In genomic region chr7:127841340-127842000, GRCm38 (mm10) we compare ENCODE assay signal across 8 mouse cellular contexts. TPM values are rescaled to one million over a fixed set of nuclear protein-coding genes. Genes with fewer than 3 reads are reported as not detected.
DNase-seq lines count a peak whose midpoint lies in the region; ATAC-seq lines count a peak whose summit lies in the region.

No protein-coding gene starts in this region.

- peaks cover 31% of the 10 kb centered on the region for H3K36me3 ChIP-seq in heart, embryonic 13.5 days
- H3K36me3 ChIP-seq in liver, embryonic 12.5 days, result peaks cover 26% of the 10 kb centered on the region
- peaks cover 24% of the 10 kb centered on the region for H3K36me3 ChIP-seq in stomach, embryonic 15.5 days

- peak; percentile 85 for ATAC-seq in erythroid progenitor cell, adult 5-6 weeks (replicated peaks; ENCODE audit: low FRiP score, poor library complexity, severe bottlenecking)
- peak; percentile 89 for ATAC-seq in heart, embryonic 13.5 days (ENCODE audit: extremely low read depth, insufficient number of reproducible peaks, low FRiP score, low TSS enrichment)
- ATAC-seq in liver, embryonic 12.5 days, result peak; percentile 86
- ATAC-seq in stomach, embryonic 15.5 days (ENCODE audit: insufficient read depth, low FRiP score, low read depth), result peak; percentile 90

- H3K4me1 ChIP-seq in heart, embryonic 13.5 days, result peaks cover 15% of the 10 kb centered on the region
- H3K4me1 ChIP-seq in liver, embryonic 12.5 days, result peaks cover 17% of the 10 kb centered on the region
- 0 out of 2 replicates have a peak, but pooled peaks cover 5% of the 10 kb centered on the region for H3K4me1 ChIP-seq in stomach, embryonic 15.5 days

- H3K4me3 ChIP-seq in heart, embryonic 13.5 days, result peak overlapping the region; percentile 75
- peak overlapping the region; percentile 69 for H3K4me3 ChIP-seq in liver, embryonic 12.5 days
- H3K4me3 ChIP-seq in stomach, embryonic 15.5 days (replicated peaks), result peak overlapping the region; percentile 78

- no peaks in the 10 kb centered on the region for H3K9me3 ChIP-seq in heart, embryonic 13.5 days
- H3K9me3 ChIP-seq in liver, embryonic 12.5 days (replicated peaks), result no peaks in the 10 kb centered on the region
- H3K9me3 ChIP-seq in stomach, embryonic 15.5 days, result no peaks in the 10 kb centered on the region

- DNase-seq in CD4-positive helper T cell, adult 2 months (ENCODE audit: low read depth, low spot score), result peak; percentile 96
- DNase-seq in brain, embryonic 18.5 days (ENCODE audit: low read depth, low spot score), result peak; percentile 94
- peak; percentile 97 for DNase-seq in kidney, postnatal 10 days
- DNase-seq in natural killer cell, adult 2 months (ENCODE audit: low spot score in 2 of 2), result peak; percentile 88 to 93

- no peaks in the 10 kb centered on the region for H3K27me3 ChIP-seq in heart, embryonic 13.5 days (replicated peaks)
- H3K27me3 ChIP-seq in liver, embryonic 12.5 days (replicated peaks), result no peaks in the 10 kb centered on the region
- H3K27me3 ChIP-seq in stomach, embryonic 15.5 days (replicated peaks), result no peaks in the 10 kb centered on the region

- H3K4me2 ChIP-seq in heart, embryonic 13.5 days, result peak overlapping the region; percentile 91
- H3K4me2 ChIP-seq in liver, embryonic 12.5 days, result peak overlapping the region; percentile 98
- H3K4me2 ChIP-seq in stomach, embryonic 15.5 days, result peak overlapping the region; percentile 87

- peak overlapping the region; percentile 97 for H3K9ac ChIP-seq in heart, embryonic 13.5 days
- peak overlapping the region; percentile 80 for H3K9ac ChIP-seq in liver, embryonic 12.5 days
- peak overlapping the region; percentile 48 for H3K9ac ChIP-seq in stomach, embryonic 15.5 days

- peak overlapping the region; percentile 97 for H3K27ac ChIP-seq in heart, embryonic 13.5 days (replicated peaks)
- peak overlapping the region; percentile 90 for H3K27ac ChIP-seq in liver, embryonic 12.5 days
- peak overlapping the region; percentile 91 for H3K27ac ChIP-seq in stomach, embryonic 15.5 days

- whole genome bisulfite sequencing in heart, embryonic 13.5 days, result under 1% methylated on average over 45 of the region's 46 CpGs
- WGBS in liver, embryonic 12.5 days (ENCODE audit: insufficient replicate concordance), result under 1% methylated on average over 46 of the region's 46 CpGs
- WGBS in stomach, embryonic 15.5 days, result under 1% methylated on average over 46 of the region's 46 CpGs

RNA-seq across cellular contexts. Expression of gene Stx1b, which starts 17.1 kb away (rescaled TPM):
- not detected in 2 replicates for total RNA-seq in erythroid progenitor cell, adult 5-6 weeks (2015; ENCODE audit: low replicate concordance)
- total RNA-seq in erythroid progenitor cell, adult 5-6 weeks (2017; ENCODE audit: low replicate concordance), result 0.98 TPM in 1 of 2 replicates, not detected in the other
- 1.1 and 1.7 TPM in 2 replicates for polyA plus RNA-seq in heart, embryonic 13.5 days (2015; fragmentation: Nextera tagmentation; extraction: Ambion mirVana)
- polyA plus RNA-seq in liver, embryonic 12.5 days (2016; fragmentation: Nextera tagmentation; extraction: Ambion mirVana), result 0.20 and 0.56 TPM in 2 replicates
- 3.2 and 3.4 TPM in 2 replicates for polyA plus RNA-seq in stomach, embryonic 15.5 days (2015; fragmentation: Nextera tagmentation; extraction: Ambion mirVana)

RNA-seq across cellular contexts. Expression of gene Stx4a, which starts 17.4 kb away (rescaled TPM):
- 10.5 and 30.6 TPM in 2 replicates for total RNA-seq in erythroid progenitor cell, adult 5-6 weeks (2015; ENCODE audit: low replicate concordance)
- 12.7 and 13.3 TPM in 2 replicates for total RNA-seq in erythroid progenitor cell, adult 5-6 weeks (2017; ENCODE audit: low replicate concordance)
- polyA plus RNA-seq in heart, embryonic 13.5 days (2015; fragmentation: Nextera tagmentation; extraction: Ambion mirVana), result 39.2 and 48.9 TPM in 2 replicates
- 19.0 and 21.1 TPM in 2 replicates for polyA plus RNA-seq in liver, embryonic 12.5 days (2016; fragmentation: Nextera tagmentation; extraction: Ambion mirVana)
- 45.3 and 48.1 TPM in 2 replicates for polyA plus RNA-seq in stomach, embryonic 15.5 days (2015; fragmentation: Nextera tagmentation; extraction: Ambion mirVana)

RNA-seq across cellular contexts. Expression of gene Zfp646, which starts 34.6 kb away (rescaled TPM):
- 18.0 and 31.4 TPM in 2 replicates for total RNA-seq in erythroid progenitor cell, adult 5-6 weeks (2015; ENCODE audit: low replicate concordance)
- 34.3 and 47.1 TPM in 2 replicates for total RNA-seq in erythroid progenitor cell, adult 5-6 weeks (2017; ENCODE audit: low replicate concordance)
- polyA plus RNA-seq in heart, embryonic 13.5 days (2015; fragmentation: Nextera tagmentation; extraction: Ambion mirVana), result 5.6 and 6.6 TPM in 2 replicates
- polyA plus RNA-seq in liver, embryonic 12.5 days (2016; fragmentation: Nextera tagmentation; extraction: Ambion mirVana), result 8.6 and 9.1 TPM in 2 replicates
- polyA plus RNA-seq in stomach, embryonic 15.5 days (2015; fragmentation: Nextera tagmentation; extraction: Ambion mirVana), result 9.1 and 10.9 TPM in 2 replicates

RNA-seq across cellular contexts. Expression of gene Zfp668, which starts 35.2 kb away (rescaled TPM):
- 1.7 and 6.5 TPM in 2 replicates for total RNA-seq in erythroid progenitor cell, adult 5-6 weeks (2015; ENCODE audit: low replicate concordance)
- total RNA-seq in erythroid progenitor cell, adult 5-6 weeks (2017; ENCODE audit: low replicate concordance), result 3.2 and 16.5 TPM in 2 replicates
- polyA plus RNA-seq in heart, embryonic 13.5 days (2015; fragmentation: Nextera tagmentation; extraction: Ambion mirVana), result 9.7 and 10.4 TPM in 2 replicates
- polyA plus RNA-seq in liver, embryonic 12.5 days (2016; fragmentation: Nextera tagmentation; extraction: Ambion mirVana), result 11.2 and 11.3 TPM in 2 replicates
- 14.6 and 16.7 TPM in 2 replicates for polyA plus RNA-seq in stomach, embryonic 15.5 days (2015; fragmentation: Nextera tagmentation; extraction: Ambion mirVana)

RNA-seq across cellular contexts. Expression of gene Hsd3b7, which starts 41.1 kb away (rescaled TPM):
- total RNA-seq in erythroid progenitor cell, adult 5-6 weeks (2015; ENCODE audit: low replicate concordance), result 5.8 TPM in 1 of 2 replicates, not detected in the other
- total RNA-seq in erythroid progenitor cell, adult 5-6 weeks (2017; ENCODE audit: low replicate concordance), result 2.6 and 3.5 TPM in 2 replicates
- 19.5 and 21.6 TPM in 2 replicates for polyA plus RNA-seq in heart, embryonic 13.5 days (2015; fragmentation: Nextera tagmentation; extraction: Ambion mirVana)
- polyA plus RNA-seq in liver, embryonic 12.5 days (2016; fragmentation: Nextera tagmentation; extraction: Ambion mirVana), result 28.0 and 29.8 TPM in 2 replicates
- polyA plus RNA-seq in stomach, embryonic 15.5 days (2015; fragmentation: Nextera tagmentation; extraction: Ambion mirVana), result 27.4 and 31.8 TPM in 2 replicates

Comparison
In these comparisons a context has a peak if more than half of its experiments do, and no peak if none do; other contexts are left out.
1. Peak in every context shown above with its lines: DNase-seq, ATAC-seq, H3K4me3 ChIP-seq and H3K27ac ChIP-seq.